Mouse (Mus musculus) heart, adult 2 months (tissue): ENCODE results near the gene Olfr372.

Source experiments
- CTCF ChIP-seq: fragments of 200-600 bp; IDR thresholded peaks from 2 replicates; pipeline ENCODE4 v1.8.1; 2022; ENCODE audit warnings: antibody characterized with exemption, mild to moderate bottlenecking, moderate library complexity
- EP300 ChIP-seq: fragments of 200-500 bp; IDR thresholded peaks from 2 replicates; pipeline ENCODE4 v1.6.1; 2011; ENCODE audit warnings: low read depth, low read length, control low read depth; ENCODE audit not compliant: insufficient read depth
- POLR2A ChIP-seq: fragments of 200-500 bp; IDR thresholded peaks from 2 replicates; pipeline ENCODE4 v1.6.1; 2011; ENCODE audit warnings: mild to moderate bottlenecking, low read depth, low read length, control low read depth; ENCODE audit not compliant: insufficient read depth

DNA sequence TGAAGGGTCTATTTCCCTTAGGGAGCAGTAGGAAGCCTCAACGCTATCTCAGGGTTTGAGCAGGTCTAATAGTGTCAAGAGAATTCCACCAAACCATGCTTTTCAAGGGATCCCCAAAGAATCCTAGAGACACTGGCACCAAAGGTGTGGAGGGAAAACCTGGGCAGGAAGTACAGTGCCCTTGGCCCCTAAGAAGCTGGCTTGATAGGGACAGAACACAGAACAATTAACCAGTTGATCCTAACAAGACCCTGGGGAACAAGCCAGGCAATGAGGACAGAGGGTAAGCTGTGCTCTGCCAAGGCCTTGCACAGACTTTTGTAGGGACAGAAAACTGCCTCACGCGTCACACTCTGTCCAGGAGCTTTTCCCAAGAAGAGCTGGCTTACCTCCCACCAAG is 65.7 kb downstream of the Olfr372 start, which contains the start of gene Olfr374:
- TF ChIP-seq POLR2A, result no peak
- no peak for TF ChIP-seq EP300
- no peak for TF ChIP-seq CTCF
